16 mouse cellular contexts compared by ENCODE assay signal in the genomic region with DNA sequence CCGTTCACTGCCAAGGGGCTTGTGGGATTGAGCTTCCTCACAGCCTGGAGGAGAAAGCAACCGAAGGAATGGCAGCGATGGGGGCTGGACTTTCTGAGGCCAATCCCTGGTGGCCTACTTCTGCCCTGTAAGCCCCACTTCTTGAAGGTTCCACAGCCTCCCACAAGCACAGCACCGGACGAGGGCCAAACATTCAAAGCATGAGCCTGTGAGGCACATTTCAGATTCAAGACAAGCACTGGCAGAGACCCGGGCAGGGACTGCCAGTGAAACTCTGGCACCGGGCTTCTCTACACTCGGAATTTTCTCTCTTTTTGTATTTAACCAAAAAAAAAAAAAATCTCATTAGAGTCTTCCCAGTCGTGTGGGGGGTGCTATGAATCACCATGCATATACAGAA.
DNase-seq lines count a peak whose midpoint lies in the region; ATAC-seq and TF ChIP-seq lines count a peak whose summit lies in the region.
"Had no signal": no experiment of that assay in that cellular context is flagged by ENCODE, and none has a peak within 500 bp of the region (broad histone marks: within the 10 kb centered on the region; RNA-seq: fewer than 3 reads in every experiment).

No protein-coding gene starts in this region.

- H3K9me3 ChIP-seq in forebrain, postnatal 0 days (ENCODE audit: low read length): no peaks in the 10 kb centered on the region
- H3K9me3 ChIP-seq in forebrain, embryonic 14.5 days (replicated peaks; ENCODE audit: control insufficient read depth, low read length): no peaks in the 10 kb centered on the region
- H3K9me3 ChIP-seq in lung, postnatal 0 days (ENCODE audit: low read length): no peaks in the 10 kb centered on the region
- H3K9me3 ChIP-seq: intestine, embryonic 15.5 days; neural tube, embryonic 12.5 days had no signal

- H3K9ac ChIP-seq in forebrain, postnatal 0 days: no peak overlapping the region
- no peak overlapping the region for H3K9ac ChIP-seq in forebrain, embryonic 14.5 days (ENCODE audit: low read length)
- no peak overlapping the region for H3K9ac ChIP-seq in lung, postnatal 0 days (replicated peaks; ENCODE audit: low read depth)
- H3K9ac ChIP-seq: intestine, embryonic 15.5 days; neural tube, embryonic 12.5 days had no signal

- DNase-seq in forebrain, postnatal 0 days: peak; percentile 59
- DNase-seq in forebrain, embryonic 14.5 days (ENCODE audit: low spot score): no peak
- DNase-seq in cerebellum, adult 9-11 months: peak; percentile 14
- DNase-seq in frontal cortex, postnatal 14 days (ENCODE audit: low spot score in 2 of 2): peak; percentile 23 to 49
- peak; percentile 28 for DNase-seq in left cerebral cortex, postnatal 4 days
- no peak for DNase-seq in spleen, postnatal 10 days (ENCODE audit: low spot score in 2 of 2)
- DNase-seq in lung, postnatal 0 days (ENCODE audit: low spot score): no peak
- DNase-seq: gastrocnemius, postnatal 36 days; heart, postnatal 14 days; kidney, postnatal 4 days; lung, adult 2 months had no signal

- no peak for TF ChIP-seq CTCF in forebrain, postnatal 0 days (IDR thresholded peaks at IDR 0.05; ENCODE audit: low read depth)
- TF ChIP-seq CTCF in lung, postnatal 0 days (IDR thresholded peaks at IDR 0.05): no peak

- no peaks in the 10 kb centered on the region for H3K27me3 ChIP-seq in forebrain, postnatal 0 days (ENCODE audit: insufficient read depth, low read length)
- no peaks in the 10 kb centered on the region for H3K27me3 ChIP-seq in forebrain, embryonic 14.5 days (replicated peaks; ENCODE audit: control insufficient read depth, insufficient read depth, low read length)
- no peaks in the 10 kb centered on the region for H3K27me3 ChIP-seq in lung, postnatal 0 days (replicated peaks; ENCODE audit: insufficient read depth, low read length)
- H3K27me3 ChIP-seq: CH12.LX; intestine, embryonic 15.5 days; neural tube, embryonic 12.5 days had no signal

- no peaks in the 10 kb centered on the region for H3K36me3 ChIP-seq in forebrain, postnatal 0 days (ENCODE audit: insufficient read depth)
- H3K36me3 ChIP-seq in forebrain, embryonic 14.5 days (ENCODE audit: control insufficient read depth, insufficient read depth, low read length): no peaks in the 10 kb centered on the region
- no peaks in the 10 kb centered on the region for H3K36me3 ChIP-seq in lung, postnatal 0 days (ENCODE audit: insufficient read depth, low read length)
- H3K36me3 ChIP-seq: intestine, embryonic 15.5 days; neural tube, embryonic 12.5 days had no signal

- ATAC-seq in forebrain, postnatal 0 days: peak; percentile 86
- ATAC-seq in forebrain, embryonic 14.5 days: no peak
- no peak for ATAC-seq in lung, postnatal 0 days
- ATAC-seq in megakaryocyte, adult 5-6 weeks (ENCODE audit: poor library complexity, severe bottlenecking): no peak
- ATAC-seq: intestine, embryonic 15.5 days had no signal

- TF ChIP-seq EP300 in lung, postnatal 0 days (IDR thresholded peaks at IDR 0.05): no peak

- H3K4me1 ChIP-seq in forebrain, postnatal 0 days (ENCODE audit: insufficient read depth): 0 out of 2 replicates have a peak, but pooled peaks cover 4% of the 10 kb centered on the region
- peaks cover 8% of the 10 kb centered on the region for H3K4me1 ChIP-seq in forebrain, embryonic 14.5 days (ENCODE audit: control insufficient read depth, insufficient read depth, low read length)
- no peaks in the 10 kb centered on the region for H3K4me1 ChIP-seq in lung, postnatal 0 days (ENCODE audit: insufficient read depth, low read depth, low read length)

- 54% methylated on average over 9 of the region's 9 CpGs for WGBS in forebrain, postnatal 0 days
- WGBS in forebrain, embryonic 14.5 days: 81% methylated on average over 9 of the region's 9 CpGs
- WGBS in lung, postnatal 0 days: 83% methylated on average over 9 of the region's 9 CpGs

- intact Hi-C loops in left cerebral cortex, postnatal 4 days (cut with DNase I): no loop called here

- H3K4me2 ChIP-seq in forebrain, postnatal 0 days (ENCODE audit: low read depth): no peak overlapping the region
- no peak overlapping the region for H3K4me2 ChIP-seq in forebrain, embryonic 14.5 days (ENCODE audit: low read length)
- H3K4me2 ChIP-seq in lung, postnatal 0 days (replicated peaks; ENCODE audit: low read depth, low read length): no peak overlapping the region
- H3K4me2 ChIP-seq: intestine, embryonic 15.5 days; midbrain, embryonic 11.5 days; neural tube, embryonic 12.5 days had no signal

- no peak overlapping the region for H3K27ac ChIP-seq in forebrain, postnatal 0 days (ENCODE audit: low read depth, low read length)
- H3K27ac ChIP-seq in forebrain, embryonic 14.5 days (ENCODE audit: low read depth, low read length): no peak overlapping the region
- H3K27ac ChIP-seq in lung, postnatal 0 days (ENCODE audit: low read length): no peak overlapping the region
- H3K27ac ChIP-seq: intestine, embryonic 15.5 days; neural tube, embryonic 12.5 days had no signal

- H3K4me3 ChIP-seq in forebrain, postnatal 0 days (ENCODE audit: low read depth, low read length): no peak overlapping the region
- no peak overlapping the region for H3K4me3 ChIP-seq in forebrain, embryonic 14.5 days (ENCODE audit: low read depth, low read length)
- H3K4me3 ChIP-seq in lung, postnatal 0 days (ENCODE audit: low read depth, low read length): no peak overlapping the region
- H3K4me3 ChIP-seq: intestine, embryonic 15.5 days; neural tube, embryonic 12.5 days had no signal

Comparison
In these comparisons a context has a peak if more than half of its experiments do, and no peak if none do; other contexts are left out.
1. DNase-seq: peak in forebrain, postnatal 0 days (single experiment), cerebellum, adult 9-11 months (single experiment), frontal cortex, postnatal 14 days (2 of 2) and left cerebral cortex, postnatal 4 days (single experiment); none in forebrain, embryonic 14.5 days (single experiment), spleen, postnatal 10 days (0 of 2) and lung, postnatal 0 days (single experiment).